Mouse (Mus musculus): ENCODE measurements at regions not wholly inside any gene's neighbourhood (a gene's known extent, or its start where the extent isn't known, plus 50 kb on each side); places are given as distances from the start of the nearest gene placed in this dataset.
A peak's percentile ranks its signal among the peaks of the same experiment; 100 is the strongest.

- DNase-seq (ENCODE audit: low read depth) = no peak
- TF ChIP-seq CTCF (IDR thresholded peaks at IDR 0.05; ENCODE audit: borderline replicate concordance, extremely low read depth, insufficient read depth, insufficient read length) (no peak), POLR2A (IDR thresholded peaks at IDR 0.05; ENCODE audit: borderline replicate concordance, extremely low read depth, insufficient read depth, insufficient read length, poor library complexity, severe bottlenecking) (no peak)
Measured at GRCm38 (mm10) chr8:89259881-89260280, 215.9 kb upstream of the Sall1 start.

- TF ChIP-seq CTCF (IDR thresholded peaks at IDR 0.05; ENCODE audit: borderline replicate concordance, extremely low read depth, insufficient read depth, insufficient read length) = no peak
- TF ChIP-seq POLR2A (IDR thresholded peaks at IDR 0.05; ENCODE audit: borderline replicate concordance, extremely low read depth, insufficient read depth, insufficient read length, poor library complexity, severe bottlenecking) = no peak
Measured at GRCm38 (mm10) chr8:89246342-89246741, 202.4 kb upstream of the Sall1 start.

GRCm38 (mm10) chr8:89245131-89245751, 201.3 kb upstream of the Sall1 start:
- peak; percentile 78 for DNase-seq (ENCODE audit: low read depth)
- TF ChIP-seq CTCF (IDR thresholded peaks at IDR 0.05; ENCODE audit: borderline replicate concordance, extremely low read depth, insufficient read depth, insufficient read length) = no peak
- TF ChIP-seq POLR2A (IDR thresholded peaks at IDR 0.05; ENCODE audit: borderline replicate concordance, extremely low read depth, insufficient read depth, insufficient read length, poor library complexity, severe bottlenecking) = no peak

More at GRCm38 (mm10) chr8:89246342-89246741, 202.4 kb upstream of the Sall1 start:
- no peak for DNase-seq (ENCODE audit: low read depth)

GRCm38 (mm10) chr8:89241686-89242085, 197.7 kb upstream of the Sall1 start:
- DNase-seq (ENCODE audit: low read depth) = peak; percentile 60
- TF ChIP-seq CTCF (IDR thresholded peaks at IDR 0.05; ENCODE audit: borderline replicate concordance, extremely low read depth, insufficient read depth, insufficient read length) (no peak), POLR2A (IDR thresholded peaks at IDR 0.05; ENCODE audit: borderline replicate concordance, extremely low read depth, insufficient read depth, insufficient read length, poor library complexity, severe bottlenecking) (no peak)

GRCm38 (mm10) chr8:89239626-89240025, 195.7 kb upstream of the Sall1 start:
- TF ChIP-seq CTCF (IDR thresholded peaks at IDR 0.05; ENCODE audit: borderline replicate concordance, extremely low read depth, insufficient read depth, insufficient read length) (no peak), POLR2A (IDR thresholded peaks at IDR 0.05; ENCODE audit: borderline replicate concordance, extremely low read depth, insufficient read depth, insufficient read length, poor library complexity, severe bottlenecking) (no peak)
- peak; percentile 41 for DNase-seq (ENCODE audit: low read depth)

- DNase-seq (ENCODE audit: low read depth) = no peak
- no peak for TF ChIP-seq POLR2A (IDR thresholded peaks at IDR 0.05; ENCODE audit: borderline replicate concordance, extremely low read depth, insufficient read depth, insufficient read length, poor library complexity, severe bottlenecking)
- no peak for TF ChIP-seq CTCF (IDR thresholded peaks at IDR 0.05; ENCODE audit: borderline replicate concordance, extremely low read depth, insufficient read depth, insufficient read length)
Measured at GRCm38 (mm10) chr8:89234041-89234440, 190.1 kb upstream of the Sall1 start.

- DNase-seq (ENCODE audit: low read depth) = no peak
- TF ChIP-seq POLR2A (IDR thresholded peaks at IDR 0.05; ENCODE audit: borderline replicate concordance, extremely low read depth, insufficient read depth, insufficient read length, poor library complexity, severe bottlenecking) (no peak), CTCF (IDR thresholded peaks at IDR 0.05; ENCODE audit: borderline replicate concordance, extremely low read depth, insufficient read depth, insufficient read length) (no peak)
Measured at GRCm38 (mm10) chr8:89232318-89232717, 188.4 kb upstream of the Sall1 start.

- TF ChIP-seq POLR2A (IDR thresholded peaks at IDR 0.05; ENCODE audit: borderline replicate concordance, extremely low read depth, insufficient read depth, insufficient read length, poor library complexity, severe bottlenecking) (no peak), CTCF (IDR thresholded peaks at IDR 0.05; ENCODE audit: borderline replicate concordance, extremely low read depth, insufficient read depth, insufficient read length) (no peak)
- DNase-seq (ENCODE audit: low read depth) = no peak
Measured at GRCm38 (mm10) chr8:89229144-89229543, 185.2 kb upstream of the Sall1 start.

GRCm38 (mm10) chr8:89220870-89221269, 176.9 kb upstream of the Sall1 start:
- TF ChIP-seq POLR2A (IDR thresholded peaks at IDR 0.05; ENCODE audit: borderline replicate concordance, extremely low read depth, insufficient read depth, insufficient read length, poor library complexity, severe bottlenecking) = no peak
- no peak for TF ChIP-seq CTCF (IDR thresholded peaks at IDR 0.05; ENCODE audit: borderline replicate concordance, extremely low read depth, insufficient read depth, insufficient read length)
- peak; percentile 84 for DNase-seq (ENCODE audit: low read depth)

GRCm38 (mm10) chr8:89220381-89220780, 176.4 kb upstream of the Sall1 start:
- TF ChIP-seq POLR2A (IDR thresholded peaks at IDR 0.05; ENCODE audit: borderline replicate concordance, extremely low read depth, insufficient read depth, insufficient read length, poor library complexity, severe bottlenecking) = no peak
- no peak for TF ChIP-seq CTCF (IDR thresholded peaks at IDR 0.05; ENCODE audit: borderline replicate concordance, extremely low read depth, insufficient read depth, insufficient read length)
- DNase-seq (ENCODE audit: low read depth) = no peak

- DNase-seq (ENCODE audit: low read depth) = no peak
- TF ChIP-seq CTCF (IDR thresholded peaks at IDR 0.05; ENCODE audit: borderline replicate concordance, extremely low read depth, insufficient read depth, insufficient read length) (no peak), POLR2A (IDR thresholded peaks at IDR 0.05; ENCODE audit: borderline replicate concordance, extremely low read depth, insufficient read depth, insufficient read length, poor library complexity, severe bottlenecking) (no peak)
Measured at GRCm38 (mm10) chr8:89219156-89219555, 175.2 kb upstream of the Sall1 start.

- TF ChIP-seq CTCF (IDR thresholded peaks at IDR 0.05; ENCODE audit: borderline replicate concordance, extremely low read depth, insufficient read depth, insufficient read length) (no peak), POLR2A (IDR thresholded peaks at IDR 0.05; ENCODE audit: borderline replicate concordance, extremely low read depth, insufficient read depth, insufficient read length, poor library complexity, severe bottlenecking) (no peak)
- no peak for DNase-seq (ENCODE audit: low read depth)
Measured at GRCm38 (mm10) chr8:89217689-89218088, 173.7 kb upstream of the Sall1 start.
